Mouse (Mus musculus) bone marrow macrophage, adult 2 months (primary cell): ENCODE measurements around the gene Gm5475. TPM values are rescaled to one million over a fixed set of nuclear protein-coding genes. Genes with fewer than 3 reads are reported as not detected.

Source experiments
- H3K27ac ChIP-seq: 2 replicates; pipeline ENCODE4 v1.5.1; 2012; ENCODE audit warnings: low read depth, low read length; ENCODE audit not compliant: insufficient read depth
- H3K4me1 ChIP-seq: 2 replicates; pipeline ENCODE4 v1.6.1; 2012; ENCODE audit warnings: low read length; ENCODE audit not compliant: control insufficient read depth, insufficient read depth
- H3K4me3 ChIP-seq: 2 replicates; pipeline ENCODE4 v1.5.1; 2012; ENCODE audit warnings: mild to moderate bottlenecking, low read length, moderate library complexity; ENCODE audit not compliant: insufficient read depth
- CTCF ChIP-seq: IDR thresholded peaks from 2 replicates; pipeline ENCODE4 v1.5.1; 2012; ENCODE audit warnings: low read depth, mild to moderate bottlenecking, low read length, moderate library complexity
- POLR2A ChIP-seq: IDR thresholded peaks from 2 replicates; pipeline ENCODE4 v1.6.1; 2012; ENCODE audit warnings: mild to moderate bottlenecking, low read depth, low read length, borderline replicate concordance
- polyA plus RNA-seq: library from polyadenylated mRNA; stranded (reverse); fragments of >200 nt; gene quantifications from 2 replicates; pipeline ENCODE4 v1.2.4, GENCODE M21; 2012; ENCODE audit not compliant: missing spikeins, insufficient read depth, insufficient read length

Gm5475 gene
- polyA plus RNA-seq, 1 experiment, result not detected

DNA sequence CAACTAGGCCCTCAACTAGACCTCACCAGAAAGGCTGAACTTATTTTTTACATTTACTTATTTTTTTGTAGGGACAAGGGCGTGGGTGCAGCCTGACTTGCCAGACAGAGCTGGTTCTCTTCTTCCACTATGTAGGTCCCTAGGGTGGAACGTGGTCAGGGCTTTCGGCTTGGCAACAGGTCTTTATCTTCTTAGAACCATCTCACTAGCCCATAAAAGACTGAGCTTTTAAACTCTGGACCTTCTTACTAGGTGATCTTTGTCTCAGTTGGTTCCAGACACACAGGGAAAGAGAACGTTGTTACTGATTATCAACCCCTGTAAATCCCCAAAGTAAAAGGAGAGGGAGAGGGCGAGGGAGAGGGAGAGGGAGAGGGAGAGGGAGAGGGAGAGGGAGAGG is 8.6 kb upstream of the Gm5475 start:
- TF ChIP-seq POLR2A, result no peak
- no peak for TF ChIP-seq CTCF
- no peak overlapping the region for H3K4me3 ChIP-seq
- no peak overlapping the region for H3K27ac ChIP-seq
- peaks cover 54% of the 10 kb centered on the region for H3K4me1 ChIP-seq

GRCm38 (mm10) chr15:100414011-100414410 is 7.9 kb upstream of the Gm5475 start:
- TF ChIP-seq POLR2A (no peak), CTCF (no peak)
- Histone ChIP-seq H3K27ac (no peak overlapping the region), H3K4me3 (no peak overlapping the region), H3K4me1 (peaks cover 58% of the 10 kb centered on the region)

GRCm38 (mm10) chr15:100414942-100415341 is 7.0 kb upstream of the Gm5475 start:
- Histone ChIP-seq H3K4me3 (no peak overlapping the region), H3K27ac (no peak overlapping the region), H3K4me1 (peaks cover 67% of the 10 kb centered on the region)
- TF ChIP-seq CTCF (no peak), POLR2A (no peak)

DNA sequence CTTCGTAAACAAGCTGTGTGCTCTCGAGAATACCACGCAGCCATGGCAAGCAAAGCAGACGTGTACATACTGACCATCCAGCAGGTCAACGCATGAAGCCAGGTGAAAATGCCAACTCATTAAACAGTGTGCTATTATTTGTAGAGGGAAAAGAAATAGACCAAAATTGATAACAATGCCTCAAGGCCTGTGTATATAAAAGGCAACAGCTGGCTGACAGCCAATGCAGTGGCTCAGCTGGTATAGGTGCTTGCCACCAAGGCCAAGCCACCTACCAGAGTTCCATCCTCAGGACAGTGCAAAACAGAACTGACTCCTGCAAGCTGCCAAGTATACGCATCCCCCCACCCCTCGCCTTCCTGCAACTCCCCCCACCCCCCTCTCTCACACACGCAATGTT is 6.3 kb upstream of the Gm5475 start:
- no peak for TF ChIP-seq CTCF
- TF ChIP-seq POLR2A, result no peak
- Histone ChIP-seq H3K27ac (no peak overlapping the region), H3K4me1 (peaks cover 71% of the 10 kb centered on the region), H3K4me3 (no peak overlapping the region)

GRCm38 (mm10) chr15:100417854-100418450 is 4.0 kb upstream of the Gm5475 start:
- Histone ChIP-seq H3K4me3 (no peak overlapping the region), H3K27ac (no peak overlapping the region), H3K4me1 (peaks cover 65% of the 10 kb centered on the region)
- TF ChIP-seq POLR2A (no peak), CTCF (no peak)

DNA sequence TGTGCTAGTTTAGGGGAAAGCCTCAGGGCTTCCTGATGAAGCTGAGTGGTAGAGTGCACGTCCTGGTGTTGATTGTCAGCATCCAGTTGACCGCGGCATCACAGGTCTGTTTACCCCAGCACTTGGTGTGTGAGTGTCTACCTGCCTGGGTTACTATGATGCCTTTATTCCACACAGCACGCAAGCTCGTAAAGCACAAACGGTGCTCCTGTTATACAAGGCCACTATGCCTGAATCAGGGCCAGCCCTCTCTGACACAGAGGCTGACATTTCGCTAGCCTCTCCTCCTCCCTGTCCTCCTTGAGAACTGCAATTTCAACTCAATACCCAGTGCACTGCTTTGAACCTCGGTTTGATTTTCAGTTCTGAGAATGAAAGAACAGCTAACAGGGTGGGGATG is 2.6 kb upstream of the Gm5475 start:
- no peak for TF ChIP-seq POLR2A
- no peak for TF ChIP-seq CTCF
- peak overlapping the region; percentile 90 for H3K27ac ChIP-seq
- peaks cover 59% of the 10 kb centered on the region for H3K4me1 ChIP-seq
- H3K4me3 ChIP-seq, result no peak overlapping the region; the same call in 1 of the 2 replicates

DNA sequence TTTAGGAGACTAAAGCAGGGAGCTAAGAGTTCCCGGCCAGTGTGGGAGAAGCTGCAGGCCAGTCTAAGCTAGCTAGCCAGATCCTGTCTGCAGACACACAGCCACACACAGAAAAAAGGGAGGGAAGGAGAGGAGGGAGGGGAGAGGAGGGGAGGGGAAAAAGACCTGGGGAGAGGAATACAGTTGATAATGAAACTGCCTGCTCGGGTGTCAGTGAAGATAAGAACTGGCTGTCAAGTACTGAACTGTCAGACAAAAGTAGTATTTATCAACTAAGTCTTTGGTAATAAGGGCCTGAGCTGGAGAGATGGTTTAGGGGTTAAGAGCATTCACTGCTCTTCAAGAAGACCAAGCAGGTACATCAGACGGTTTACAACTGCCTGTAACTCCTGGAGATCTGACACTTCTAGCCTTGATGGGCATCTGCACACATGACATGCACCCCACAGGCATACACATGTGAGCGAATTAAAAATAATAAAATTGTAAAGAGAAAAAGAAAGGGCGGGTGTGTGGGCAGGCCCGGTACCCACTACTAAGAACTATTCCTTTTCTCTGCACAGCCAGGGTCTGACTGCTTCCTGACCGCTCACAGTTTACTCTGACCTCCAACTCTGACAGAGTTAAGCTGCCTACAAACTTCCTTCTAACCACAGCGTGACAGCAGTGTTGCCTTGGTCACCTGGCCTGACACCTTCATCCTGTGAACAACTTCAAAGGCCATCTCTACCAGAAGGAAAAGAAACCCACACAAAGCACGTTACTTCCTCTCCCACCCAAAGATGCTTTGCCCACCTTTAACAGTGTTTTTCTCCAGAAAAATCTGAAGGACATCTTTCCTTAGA is 1.8 kb upstream of the Gm5475 start:
- Histone ChIP-seq H3K27ac (peak overlapping the region; percentile 90), H3K4me1 (peaks cover 52% of the 10 kb centered on the region), H3K4me3 (peak overlapping the region; percentile 7; the same call in 1 of the 2 replicates)
- TF ChIP-seq POLR2A, result no peak
- TF ChIP-seq CTCF, result no peak

DNA sequence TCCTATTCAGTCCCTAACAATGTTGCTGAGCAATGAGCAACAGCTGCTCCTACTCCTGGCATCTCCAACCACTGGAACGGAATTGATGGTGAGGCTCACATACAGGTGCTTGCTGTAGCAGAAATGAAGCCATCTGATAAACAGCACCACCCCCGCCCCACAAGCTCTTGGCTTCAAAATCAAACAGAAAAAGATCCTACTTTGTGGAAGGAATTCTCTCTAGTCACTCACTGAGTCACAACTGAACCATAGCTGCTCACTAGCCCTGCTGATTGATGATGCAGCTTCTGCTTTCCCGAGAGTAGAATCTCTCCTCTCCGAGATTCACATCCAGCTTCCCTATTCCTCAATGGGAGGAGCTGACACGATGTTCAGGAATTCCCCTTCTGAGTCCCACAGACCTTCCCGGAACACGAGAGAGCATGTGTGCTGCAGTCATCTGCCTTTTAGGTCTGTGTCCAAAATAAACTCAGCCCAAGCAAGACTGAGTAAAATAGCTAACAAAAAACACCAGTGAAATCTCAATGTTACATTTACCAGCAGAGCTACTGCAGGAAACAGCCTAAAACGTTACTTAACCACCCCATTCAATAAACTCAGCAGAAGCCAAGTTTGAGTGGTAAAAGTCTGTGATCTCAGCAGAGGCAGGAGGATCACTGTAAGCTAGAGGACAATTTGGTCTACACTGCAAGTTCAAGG is 739 bp upstream of the Gm5475 start:
- H3K4me3 ChIP-seq, result peak overlapping the region; percentile 72
- peaks cover 46% of the 10 kb centered on the region for H3K4me1 ChIP-seq
- TF ChIP-seq CTCF (no peak), POLR2A (no peak)
- peak overlapping the region; percentile 92 for H3K27ac ChIP-seq

DNA sequence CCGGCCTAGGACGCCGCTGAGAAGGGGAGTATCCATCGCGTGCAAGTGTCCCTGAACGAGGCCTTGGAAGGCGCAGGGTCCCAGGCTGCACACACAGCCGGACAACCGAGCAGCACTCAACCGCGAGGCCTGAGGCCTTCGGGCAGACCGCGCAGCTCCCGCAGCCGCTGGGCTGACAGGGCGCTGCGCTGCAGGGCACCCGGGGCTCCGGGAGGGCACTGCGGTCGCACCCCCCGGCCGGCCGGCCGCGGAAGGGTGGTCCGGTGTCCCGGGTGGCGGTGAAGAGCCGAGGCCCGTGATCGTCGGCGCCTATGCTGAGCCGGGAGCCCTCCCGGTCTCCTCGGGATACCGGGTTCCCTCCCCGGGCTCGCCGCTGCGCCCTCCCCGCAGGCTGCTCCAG is 529 bp downstream of the Gm5475 start:
- Histone ChIP-seq H3K4me1 (peaks cover 35% of the 10 kb centered on the region), H3K4me3 (peak overlapping the region; percentile 72), H3K27ac (peak overlapping the region; percentile 92)
- no peak for TF ChIP-seq POLR2A
- TF ChIP-seq CTCF, result no peak

GRCm38 (mm10) chr15:100422899-100423860 is 1.2 kb downstream of the Gm5475 start:
- Histone ChIP-seq H3K27ac (peak overlapping the region; percentile 92), H3K4me1 (peaks cover 28% of the 10 kb centered on the region), H3K4me3 (peak overlapping the region; percentile 72)
- TF ChIP-seq CTCF, result no peak
- TF ChIP-seq POLR2A, result peak; percentile 85; the same call in 1 of the 2 replicates
